Mouse (Mus musculus): Measurements from ENCODE around the gene Hey2. TPM values are rescaled to one million over a fixed set of nuclear protein-coding genes. Genes with fewer than 3 reads are reported as not detected.

Hey2 gene
- polyA plus RNA-seq (2014; fragmentation: Nextera tagmentation; extraction: Ambion mirVana) = 1.1 and 1.8 TPM in 2 replicates

DNA sequence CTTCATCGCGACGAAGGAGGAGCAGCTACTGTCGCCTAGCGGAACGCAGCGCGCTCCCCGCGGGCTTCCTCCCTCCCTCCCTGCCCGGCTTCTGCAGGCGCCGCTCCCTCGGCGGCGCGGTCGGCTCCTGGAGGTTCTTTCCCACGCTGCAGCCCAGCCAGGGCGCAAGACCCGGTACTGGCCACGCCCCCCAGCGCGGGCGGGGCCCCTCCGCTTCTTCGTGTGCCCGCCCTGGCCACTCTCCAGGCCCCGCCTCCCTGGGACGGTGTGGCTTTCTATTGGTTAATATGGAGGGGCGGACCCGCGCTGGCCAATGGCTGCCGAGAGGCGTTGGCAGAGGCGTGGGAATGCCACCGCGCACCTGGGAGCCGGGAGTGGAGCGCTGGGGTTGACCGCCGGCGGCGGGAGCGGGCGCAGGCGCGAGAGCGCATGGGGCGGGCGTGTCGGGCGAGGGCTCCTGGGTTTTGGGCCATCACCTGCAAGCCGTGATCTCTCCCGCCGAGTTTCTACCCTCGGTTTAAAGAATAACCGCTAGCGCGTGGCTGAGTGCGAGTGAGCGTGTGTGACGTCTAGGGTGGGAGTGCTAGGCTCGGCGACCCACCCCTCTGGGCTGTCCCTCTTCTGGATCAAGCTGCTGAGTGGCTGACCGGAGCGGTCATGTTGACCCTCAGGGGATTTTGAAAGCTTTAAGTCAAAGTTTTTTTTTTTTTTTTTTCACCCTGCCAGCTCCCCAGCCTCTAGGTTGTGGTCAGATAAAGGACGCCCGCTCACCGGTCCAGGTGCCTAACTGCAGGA, at the start of gene Hey2:
Gene Hey2 (minus strand): TSS at position 159 of the 795 bp plus-strand sequence.
- H3K9me3 ChIP-seq (ENCODE audit: control insufficient read depth, low read length) = no peaks in the 10 kb centered on the region
- H3K9ac ChIP-seq (ENCODE audit: low read length) = no peak within 1 kb of the TSS; the same call in 1 of the 2 replicates
- H3K36me3 ChIP-seq (ENCODE audit: control insufficient read depth, insufficient read depth, low read length) = no peaks in the 10 kb centered on the region
- H3K4me3 ChIP-seq (ENCODE audit: low read depth, low read length) = peak within 1 kb of the TSS; percentile 54
- DNase-seq (ENCODE audit: low spot score) (peak; percentile 99), ATAC-seq (ENCODE audit: insufficient number of reproducible peaks, low FRiP score, low TSS enrichment, low read depth) (peak; percentile 100)
- no peak within 1 kb of the TSS for H3K27ac ChIP-seq (replicated peaks; ENCODE audit: low read depth, low read length)
- peak within 1 kb of the TSS; percentile 89 for H3K4me2 ChIP-seq (ENCODE audit: low read depth, severe bottlenecking)
- peaks cover 12% of the 10 kb centered on the region for H3K27me3 ChIP-seq (ENCODE audit: control insufficient read depth, insufficient read depth, low read length)
- H3K4me1 ChIP-seq (ENCODE audit: control insufficient read depth, insufficient read depth, low read length) = peaks cover 6% of the 10 kb centered on the region
- under 1% methylated on average over 69 of the region's 70 CpGs for WGBS

- Histone ChIP-seq H3K9me3 (ENCODE audit: control insufficient read depth, low read length) (no peaks in the 10 kb centered on the region), H3K4me2 (ENCODE audit: low read depth, severe bottlenecking) (no peak overlapping the region), H3K4me1 (ENCODE audit: control insufficient read depth, insufficient read depth, low read length) (no peaks in the 10 kb centered on the region), H3K36me3 (ENCODE audit: control insufficient read depth, insufficient read depth, low read length) (no peaks in the 10 kb centered on the region), H3K27ac (replicated peaks; ENCODE audit: low read depth, low read length) (no peak overlapping the region), H3K27me3 (ENCODE audit: control insufficient read depth, insufficient read depth, low read length) (no peaks in the 10 kb centered on the region), H3K9ac (ENCODE audit: low read length) (no peak overlapping the region), H3K4me3 (ENCODE audit: low read depth, low read length) (no peak overlapping the region)
- WGBS = 79% methylated on average over 4 of the region's 4 CpGs
- ATAC-seq (ENCODE audit: insufficient number of reproducible peaks, low FRiP score, low TSS enrichment, low read depth) (no peak), DNase-seq (ENCODE audit: low spot score) (no peak)
Observed at GRCm38 (mm10) chr10:30883085-30883760, 40.6 kb upstream of the Hey2 start.

DNA sequence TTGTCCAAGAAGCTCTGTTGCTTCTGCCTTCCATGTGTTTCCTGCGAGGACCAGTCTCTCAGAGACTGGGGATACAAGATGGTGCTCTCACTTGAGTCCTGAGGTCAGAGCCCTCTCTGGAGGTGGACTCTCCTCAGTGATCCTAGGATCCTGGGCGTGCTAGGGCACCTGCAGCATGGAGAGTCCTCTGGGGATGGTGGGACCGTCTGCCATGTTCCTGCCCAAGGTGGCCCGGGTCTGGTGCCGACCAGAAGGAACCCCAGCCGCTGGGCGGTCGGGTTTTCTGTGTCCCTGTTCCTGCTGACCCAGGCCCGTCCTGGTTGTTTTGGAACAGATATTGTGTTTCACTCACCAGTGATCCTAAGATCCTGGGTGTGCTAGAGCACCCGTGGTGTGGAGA, 38.5 kb upstream of the Hey2 start:
- H3K27me3 ChIP-seq (ENCODE audit: control insufficient read depth, insufficient read depth, low read length) = no peaks in the 10 kb centered on the region
- no peaks in the 10 kb centered on the region for H3K4me1 ChIP-seq (ENCODE audit: control insufficient read depth, insufficient read depth, low read length)
- no peaks in the 10 kb centered on the region for H3K9me3 ChIP-seq (ENCODE audit: control insufficient read depth, low read length)
- no peak overlapping the region for H3K4me3 ChIP-seq (ENCODE audit: low read depth, low read length)
- WGBS = 90% methylated on average over 10 of the region's 10 CpGs
- no peak for ATAC-seq (ENCODE audit: insufficient number of reproducible peaks, low FRiP score, low TSS enrichment, low read depth)
- no peak overlapping the region for H3K27ac ChIP-seq (replicated peaks; ENCODE audit: low read depth, low read length)
- no peak for DNase-seq (ENCODE audit: low spot score)
- H3K36me3 ChIP-seq (ENCODE audit: control insufficient read depth, insufficient read depth, low read length) = no peaks in the 10 kb centered on the region
- H3K9ac ChIP-seq (ENCODE audit: low read length) = no peak overlapping the region
- no peak overlapping the region for H3K4me2 ChIP-seq (ENCODE audit: low read depth, severe bottlenecking)

- 11% methylated on average over 13 of the region's 13 CpGs for WGBS
- Histone ChIP-seq H3K4me1 (ENCODE audit: control insufficient read depth, insufficient read depth, low read length) (peaks cover 6% of the 10 kb centered on the region), H3K4me2 (ENCODE audit: low read depth, severe bottlenecking) (no peak overlapping the region), H3K9me3 (ENCODE audit: control insufficient read depth, low read length) (no peaks in the 10 kb centered on the region), H3K27me3 (ENCODE audit: control insufficient read depth, insufficient read depth, low read length) (peaks cover 12% of the 10 kb centered on the region), H3K36me3 (ENCODE audit: control insufficient read depth, insufficient read depth, low read length) (no peaks in the 10 kb centered on the region), H3K4me3 (ENCODE audit: low read depth, low read length) (no peak overlapping the region), H3K9ac (ENCODE audit: low read length) (no peak overlapping the region), H3K27ac (replicated peaks; ENCODE audit: low read depth, low read length) (no peak overlapping the region)
- ATAC-seq (ENCODE audit: insufficient number of reproducible peaks, low FRiP score, low TSS enrichment, low read depth) (no peak), DNase-seq (ENCODE audit: low spot score) (no peak)
Observed at GRCm38 (mm10) chr10:30845101-30845825, 2.7 kb upstream of the Hey2 start.

GRCm38 (mm10) chr10:30844191-30845010, 1.8 kb upstream of the Hey2 start:
- peak; percentile 14; the same call in 1 of the 2 replicates for ATAC-seq (ENCODE audit: insufficient number of reproducible peaks, low FRiP score, low TSS enrichment, low read depth)
- Histone ChIP-seq H3K4me3 (ENCODE audit: low read depth, low read length) (peak overlapping the region; percentile 54; the same call in 1 of the 2 replicates), H3K36me3 (ENCODE audit: control insufficient read depth, insufficient read depth, low read length) (no peaks in the 10 kb centered on the region), H3K27me3 (ENCODE audit: control insufficient read depth, insufficient read depth, low read length) (peaks cover 12% of the 10 kb centered on the region), H3K27ac (replicated peaks; ENCODE audit: low read depth, low read length) (no peak overlapping the region), H3K4me2 (ENCODE audit: low read depth, severe bottlenecking) (peak overlapping the region; percentile 89), H3K9ac (ENCODE audit: low read length) (peak overlapping the region; percentile 46; the same call in 1 of the 2 replicates), H3K9me3 (ENCODE audit: control insufficient read depth, low read length) (no peaks in the 10 kb centered on the region), H3K4me1 (ENCODE audit: control insufficient read depth, insufficient read depth, low read length) (peaks cover 6% of the 10 kb centered on the region)
- peak; percentile 63 for DNase-seq (ENCODE audit: low spot score)
- 1% methylated on average over 30 of the region's 30 CpGs for WGBS

GRCm38 (mm10) chr10:30843438-30844190, 1.0 kb upstream of the Hey2 start:
- Histone ChIP-seq H3K9me3 (ENCODE audit: control insufficient read depth, low read length) (no peaks in the 10 kb centered on the region), H3K4me3 (ENCODE audit: low read depth, low read length) (peak overlapping the region; percentile 54), H3K4me1 (ENCODE audit: control insufficient read depth, insufficient read depth, low read length) (peaks cover 6% of the 10 kb centered on the region), H3K27me3 (ENCODE audit: control insufficient read depth, insufficient read depth, low read length) (peaks cover 12% of the 10 kb centered on the region), H3K4me2 (ENCODE audit: low read depth, severe bottlenecking) (peak overlapping the region; percentile 89), H3K36me3 (ENCODE audit: control insufficient read depth, insufficient read depth, low read length) (no peaks in the 10 kb centered on the region), H3K9ac (ENCODE audit: low read length) (no peak overlapping the region; the same call in 1 of the 2 replicates), H3K27ac (replicated peaks; ENCODE audit: low read depth, low read length) (no peak overlapping the region)
- WGBS = under 1% methylated on average over 21 of the region's 21 CpGs
- peak; percentile 68 for DNase-seq (ENCODE audit: low spot score)
- no peak for ATAC-seq (ENCODE audit: insufficient number of reproducible peaks, low FRiP score, low TSS enrichment, low read depth)

DNA sequence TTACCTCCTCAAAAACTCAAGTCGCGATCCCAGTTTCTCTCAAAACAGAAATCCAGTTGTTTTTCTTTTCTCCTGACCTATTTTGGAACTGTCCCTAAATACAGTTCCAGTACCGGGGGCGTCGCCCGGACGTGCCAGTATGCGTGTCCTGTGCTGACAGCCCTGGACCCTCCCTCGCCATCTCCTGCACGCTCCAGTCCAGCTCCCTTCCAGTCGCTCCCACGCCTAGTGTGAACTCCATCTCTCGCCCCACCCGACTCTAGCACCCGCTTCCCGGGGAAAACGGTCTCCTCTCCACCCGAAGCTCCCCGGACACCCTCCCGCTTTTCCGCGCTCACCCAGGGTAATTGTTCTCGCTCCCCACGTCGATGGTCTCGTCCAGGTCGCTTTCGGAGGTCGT, 373 bp downstream of the Hey2 start:
- DNase-seq (ENCODE audit: low spot score) = no peak
- H3K9ac ChIP-seq (ENCODE audit: low read length) = no peak overlapping the region
- peak; percentile 38; the same call in 1 of the 2 replicates for ATAC-seq (ENCODE audit: insufficient number of reproducible peaks, low FRiP score, low TSS enrichment, low read depth)
- WGBS = 0% methylated on average over 29 of the region's 29 CpGs
- peak overlapping the region; percentile 54 for H3K4me3 ChIP-seq (ENCODE audit: low read depth, low read length)
- peak overlapping the region; percentile 89 for H3K4me2 ChIP-seq (ENCODE audit: low read depth, severe bottlenecking)
- no peak overlapping the region for H3K27ac ChIP-seq (replicated peaks; ENCODE audit: low read depth, low read length)
- peaks cover 12% of the 10 kb centered on the region for H3K27me3 ChIP-seq (ENCODE audit: control insufficient read depth, insufficient read depth, low read length)
- H3K9me3 ChIP-seq (ENCODE audit: control insufficient read depth, low read length) = no peaks in the 10 kb centered on the region
- H3K4me1 ChIP-seq (ENCODE audit: control insufficient read depth, insufficient read depth, low read length) = peaks cover 6% of the 10 kb centered on the region
- H3K36me3 ChIP-seq (ENCODE audit: control insufficient read depth, insufficient read depth, low read length) = no peaks in the 10 kb centered on the region
